Comparison of ENCODE assay signal across 20 mouse cellular contexts in genomic region chr11:6581560-6581959, GRCm38 (mm10). TPM values are rescaled to one million over a fixed set of nuclear protein-coding genes. Genes with fewer than 3 reads are reported as not detected.
"Had no signal": no experiment of that assay in that cellular context is flagged by ENCODE, and none has a peak within 500 bp of the region (broad histone marks: within the 10 kb centered on the region; RNA-seq: fewer than 3 reads in every experiment).

No protein-coding gene starts in this region.

- H3K9me3 ChIP-seq: limb, embryonic 12.5 days; midbrain, embryonic 15.5 days; neural tube, embryonic 13.5 days had no signal

- ATAC-seq: lung, postnatal 0 days; midbrain, embryonic 15.5 days had no signal

- H3K9ac ChIP-seq: limb, embryonic 12.5 days; liver, embryonic 14.5 days; midbrain, embryonic 15.5 days; neural tube, embryonic 13.5 days had no signal

- H3K4me2 ChIP-seq: limb, embryonic 12.5 days; midbrain, embryonic 15.5 days; neural tube, embryonic 13.5 days had no signal

- H3K27me3 ChIP-seq: limb, embryonic 12.5 days; midbrain, embryonic 15.5 days; neural tube, embryonic 13.5 days had no signal

- H3K36me3 ChIP-seq: midbrain, embryonic 15.5 days had no signal

- H3K4me3 ChIP-seq: limb, embryonic 12.5 days; midbrain, embryonic 15.5 days; neural tube, embryonic 13.5 days had no signal

- H3K27ac ChIP-seq: kidney, postnatal 0 days; limb, embryonic 12.5 days; liver, embryonic 14.5 days; midbrain, embryonic 15.5 days; neural tube, embryonic 13.5 days; stomach, postnatal 0 days had no signal

- DNase-seq: kidney, adult 11 months; kidney, adult 9 months; kidney, postnatal 36 days; liver; lung, adult 2 months; lung, postnatal 36 days; right cerebral cortex, postnatal 14 days; thymus, postnatal 4 days had no signal

- H3K4me1 ChIP-seq: limb, embryonic 12.5 days; midbrain, embryonic 15.5 days had no signal

RNA-seq across cellular contexts. Expression of gene Nacad, which starts 24.3 kb away (rescaled TPM):
- total RNA-seq: megakaryocyte progenitor cell, adult 5-6 weeks had no signal

RNA-seq across cellular contexts. Expression of gene Wap, which starts 56.9 kb away (rescaled TPM):
- total RNA-seq: layer of hippocampus, adult 18-20 months; layer of hippocampus, postnatal 10 days; left cerebral cortex, postnatal 36 days; megakaryocyte progenitor cell, adult 5-6 weeks; monocyte, adult 5-6 weeks had no signal
- polyA plus RNA-seq: kidney, postnatal 0 days; limb, embryonic 12.5 days; liver, embryonic 14.5 days; lung, adult 2 months; lung, postnatal 0 days; midbrain, embryonic 15.5 days; neural tube, embryonic 13.5 days had no signal
